Mouse (Mus musculus): ENCODE data around the gene Itpa.
"Not testable (repeated sequence)": the region's sequence is repeated elsewhere in the genome, so short reads cannot be mapped to it uniquely, and the experiment has no call there.

The Itpa gene

DNA sequence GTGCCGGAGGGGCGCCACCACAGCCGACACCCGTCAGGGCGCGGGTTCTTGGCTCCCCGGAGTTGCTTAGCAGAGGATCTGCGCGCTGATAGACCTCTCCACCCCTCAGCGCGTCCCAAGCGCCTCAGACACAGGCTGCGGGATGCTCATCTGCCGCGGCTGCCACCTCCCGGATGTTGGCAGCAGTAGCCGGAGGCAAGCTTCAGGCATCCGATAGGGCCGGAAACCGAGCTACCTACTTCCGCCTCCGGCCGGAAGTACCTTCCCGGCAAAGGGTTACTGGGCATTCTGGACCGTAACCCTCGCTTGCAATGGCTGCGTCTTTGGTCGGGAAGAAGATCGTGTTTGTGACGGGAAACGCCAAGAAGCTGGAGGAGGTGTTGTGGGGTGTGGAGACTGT is at the start of gene Itpa:
Itpa (plus strand) TSS at position 52 of the 400 bp plus-strand sequence.
- DNase-seq (ENCODE audit: low spot score) = peak; percentile 88

DNA sequence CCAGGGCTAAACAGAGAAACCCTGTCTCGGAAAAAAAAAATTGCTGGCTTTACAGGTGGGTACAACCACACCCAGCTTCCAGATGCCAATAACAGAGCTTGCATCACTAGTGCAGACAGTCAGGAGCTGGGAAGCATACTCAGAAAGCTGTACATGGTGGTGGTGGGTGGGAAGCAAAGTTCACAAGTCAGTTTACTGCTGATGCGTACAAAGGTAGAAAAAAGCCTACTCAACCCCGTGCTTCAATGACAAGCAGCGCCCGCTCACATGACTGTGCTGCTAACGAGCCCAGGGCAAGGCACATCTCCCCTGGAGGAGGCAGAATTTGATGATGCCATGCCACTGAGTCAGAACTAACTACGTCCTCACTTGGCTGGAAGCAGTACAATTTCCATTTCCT is 48.4 kb upstream of the Itpa start:
- DNase-seq (ENCODE audit: low spot score) = no peak

DNA sequence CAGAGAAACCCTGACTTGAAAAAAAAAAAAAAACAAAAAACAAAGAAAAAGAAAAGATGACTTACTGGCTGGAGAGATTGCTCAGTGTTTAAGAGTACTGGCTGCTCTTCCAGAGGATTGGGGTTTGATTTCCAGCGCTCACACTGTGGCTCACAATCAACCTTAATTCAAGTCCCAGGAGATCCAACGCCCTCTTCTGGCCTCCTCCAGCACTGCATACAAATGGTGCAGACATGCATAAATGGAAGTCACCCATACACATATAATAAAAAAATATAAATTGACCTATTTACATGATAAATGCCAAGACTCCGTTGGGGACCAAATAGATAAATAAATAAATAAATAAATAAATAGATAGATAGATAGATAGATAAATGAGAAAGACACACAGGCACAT is 39.0 kb upstream of the Itpa start:
- DNase-seq (ENCODE audit: low spot score) = no peak

DNA sequence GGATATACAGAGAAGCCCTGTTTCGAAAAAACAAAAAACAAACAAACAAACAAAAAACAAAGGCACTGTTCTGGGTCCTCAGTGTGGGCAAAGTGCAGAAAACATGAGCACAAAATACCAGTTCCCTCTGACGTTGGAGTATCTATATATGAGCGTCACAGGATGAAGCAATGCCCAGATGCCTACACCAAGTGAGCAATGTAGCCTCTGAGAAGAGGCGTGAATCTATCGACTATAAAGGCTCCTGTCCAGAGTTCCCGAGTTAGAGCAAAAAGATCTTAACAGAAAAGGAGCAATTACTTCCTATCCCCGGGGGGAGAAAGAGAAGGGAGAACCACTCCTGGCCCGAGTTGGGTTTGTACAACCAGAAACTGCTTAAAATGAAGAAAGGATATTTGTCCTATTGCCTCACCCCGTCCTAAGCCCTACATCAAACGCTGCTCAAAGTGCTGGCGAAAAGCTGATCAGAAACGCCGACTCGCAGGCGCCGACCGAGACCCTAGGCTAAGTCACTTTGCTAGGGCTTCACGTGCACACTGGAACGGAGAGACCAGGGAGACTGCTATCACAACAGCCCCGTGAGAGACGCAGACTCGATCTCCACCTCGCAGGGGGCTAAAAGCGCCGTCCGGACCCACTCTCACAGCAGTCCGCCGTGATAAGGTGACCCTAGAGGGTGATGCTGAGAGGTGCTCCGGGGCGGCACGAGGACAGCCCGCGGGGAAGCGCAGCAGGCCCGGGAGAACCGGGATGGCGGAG is 38.2 kb upstream of the Itpa start:
- no peak for DNase-seq (ENCODE audit: low spot score)

DNA sequence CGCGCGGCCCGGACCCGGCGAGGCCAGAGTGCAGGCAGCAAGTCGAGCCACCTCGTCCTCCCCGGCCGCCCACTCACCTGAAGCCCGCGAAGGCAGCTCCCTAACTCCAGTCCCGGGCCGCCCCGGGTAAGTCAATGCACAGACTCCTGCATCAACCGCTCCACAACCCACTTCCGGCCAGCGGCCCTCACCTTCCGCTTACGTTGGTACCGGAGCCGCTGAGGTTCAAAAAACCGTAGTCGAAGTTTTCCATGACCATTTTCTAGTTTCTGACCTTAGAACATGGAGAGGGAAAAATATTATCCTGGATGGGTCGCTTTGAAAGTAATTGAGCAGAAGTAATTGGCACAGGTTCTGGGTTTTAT is 37.6 kb upstream of the Itpa start, which contains the start of the genes Fastkd5 and Ubox5:
Fastkd5 (minus strand) TSS at position 189 of the 365 bp plus-strand sequence.
Ubox5 (minus strand) TSS at position 200 of the 365 bp plus-strand sequence.
- peak; percentile 93 for DNase-seq (ENCODE audit: low spot score)

DNA sequence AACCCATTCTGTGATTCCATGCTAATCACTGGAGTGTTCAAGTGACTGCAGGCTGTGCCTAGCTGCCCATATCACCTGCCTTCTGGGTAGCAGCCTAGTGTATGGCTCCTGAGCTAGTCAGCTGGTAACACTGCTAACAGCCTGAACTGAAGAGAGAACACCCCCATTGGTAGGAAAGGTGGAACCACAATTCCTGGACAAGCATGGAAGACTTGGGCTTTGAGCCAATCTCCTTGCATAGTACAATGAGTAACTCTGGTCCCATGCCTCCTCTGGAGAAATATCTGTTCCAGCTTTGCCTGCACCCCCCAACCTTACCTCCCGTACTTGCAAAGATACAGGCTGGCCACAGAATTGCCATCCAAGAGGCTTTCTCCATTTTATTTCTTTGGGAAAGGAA is 35.0 kb upstream of the Itpa start:
- DNase-seq (ENCODE audit: low spot score) = no peak

DNA sequence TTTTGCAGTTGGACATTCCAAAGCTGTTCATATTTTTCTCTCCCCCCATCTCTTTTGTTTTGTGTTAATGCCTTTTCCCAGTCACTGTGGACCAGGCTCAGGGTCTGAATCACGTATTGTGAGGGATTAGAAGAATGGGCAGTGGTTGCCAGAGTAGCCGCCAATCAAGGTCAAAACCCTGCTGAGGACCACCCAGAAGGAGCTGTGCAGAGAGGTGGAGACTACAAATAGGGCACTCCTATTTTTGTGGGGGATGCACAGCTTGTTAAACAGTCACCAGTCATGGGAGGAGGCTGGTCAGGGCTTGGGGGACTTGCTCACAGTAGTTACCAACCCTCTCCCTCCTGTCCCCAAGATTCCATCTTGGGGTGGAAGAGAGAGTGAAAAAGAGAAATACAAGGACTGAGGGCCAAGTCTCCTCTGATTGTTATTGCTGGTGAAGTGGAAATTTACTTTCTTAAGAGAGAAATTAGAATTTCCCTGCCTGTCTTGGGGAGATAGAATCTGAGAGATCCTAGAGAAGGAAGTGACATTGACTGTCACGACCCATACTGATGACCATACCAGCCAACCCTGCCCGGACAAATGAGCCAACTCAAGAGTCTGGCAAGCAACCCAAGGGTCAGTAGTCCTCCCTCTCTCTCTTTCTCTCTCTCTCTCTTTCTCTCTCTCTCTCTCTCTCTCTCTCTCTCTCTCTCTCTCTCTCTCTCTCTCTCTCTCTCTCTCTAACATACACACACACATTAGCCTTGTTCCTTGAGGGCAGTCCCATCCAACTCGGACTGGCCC is 34.3 kb upstream of the Itpa start:
- DNase-seq (ENCODE audit: low spot score) = no peak

DNA sequence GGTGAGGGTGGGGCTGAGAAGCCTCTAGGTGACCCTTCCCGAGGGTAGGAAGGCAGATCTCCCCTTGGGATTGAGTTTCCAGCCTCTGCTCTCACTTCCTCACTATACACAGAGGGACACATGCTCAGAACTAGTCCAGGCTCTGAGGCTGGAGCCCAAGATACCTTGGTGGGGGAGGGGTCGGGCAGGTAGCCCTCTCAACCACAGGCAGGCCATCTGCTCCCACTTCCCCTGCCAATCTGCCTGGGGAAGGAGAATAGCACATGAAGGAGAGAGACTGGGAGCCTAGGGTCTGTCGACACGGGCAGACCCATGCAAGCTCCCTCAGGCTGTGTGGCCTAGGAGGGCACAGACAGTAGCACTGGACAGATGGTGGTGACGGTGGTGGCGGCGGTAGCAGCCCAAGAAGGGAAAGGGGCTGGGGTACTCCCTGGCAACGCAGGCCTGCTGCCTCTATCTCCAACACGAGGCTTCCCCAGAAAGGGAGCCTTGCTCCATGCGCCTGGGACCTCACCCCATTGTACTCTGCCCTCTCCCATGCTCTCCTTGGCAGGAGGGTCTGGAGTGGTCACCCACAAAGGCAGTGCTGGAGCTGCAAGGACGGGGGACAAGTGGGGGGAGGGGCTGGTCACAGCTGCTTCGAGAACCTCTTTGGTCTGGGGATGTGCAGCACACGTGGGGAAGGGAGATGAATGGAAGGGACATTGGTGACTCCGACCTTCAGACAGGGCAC is 33.2 kb upstream of the Itpa start:
- DNase-seq (ENCODE audit: low spot score) = no peak

DNA sequence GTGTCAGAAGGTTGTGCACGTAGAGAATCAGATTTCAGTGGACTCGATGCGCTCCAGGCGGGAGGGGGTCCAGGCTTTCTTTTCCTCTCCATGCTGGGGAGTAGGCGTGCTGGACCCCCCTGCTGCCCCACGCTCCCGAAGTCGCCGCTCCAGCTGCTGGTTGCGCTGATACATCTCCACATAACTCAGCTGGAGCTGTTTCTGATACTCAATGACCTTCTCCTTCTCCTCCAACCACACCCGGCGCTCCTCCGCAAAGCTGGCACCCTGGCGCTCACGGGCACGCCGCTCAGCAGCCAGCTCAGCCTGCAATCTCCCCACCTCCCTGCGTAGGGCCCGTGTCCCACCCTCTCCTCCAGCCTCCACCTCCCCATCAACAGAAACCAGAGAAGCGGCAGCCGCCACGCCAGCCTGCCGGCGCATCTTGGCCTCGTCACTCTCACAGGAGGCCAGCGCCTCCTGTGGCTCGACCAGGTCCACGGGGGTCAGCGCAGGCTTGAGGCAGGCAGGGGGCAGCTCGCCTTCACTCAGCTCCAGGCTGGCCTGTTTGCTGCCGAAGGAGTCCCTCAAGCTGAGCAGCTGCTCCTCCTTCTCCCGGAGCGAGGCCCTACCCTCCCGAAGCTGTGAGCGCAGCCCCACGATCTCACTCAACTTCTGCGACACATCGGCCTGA is 32.5 kb upstream of the Itpa start:
- DNase-seq (ENCODE audit: low spot score) = no peak

DNA sequence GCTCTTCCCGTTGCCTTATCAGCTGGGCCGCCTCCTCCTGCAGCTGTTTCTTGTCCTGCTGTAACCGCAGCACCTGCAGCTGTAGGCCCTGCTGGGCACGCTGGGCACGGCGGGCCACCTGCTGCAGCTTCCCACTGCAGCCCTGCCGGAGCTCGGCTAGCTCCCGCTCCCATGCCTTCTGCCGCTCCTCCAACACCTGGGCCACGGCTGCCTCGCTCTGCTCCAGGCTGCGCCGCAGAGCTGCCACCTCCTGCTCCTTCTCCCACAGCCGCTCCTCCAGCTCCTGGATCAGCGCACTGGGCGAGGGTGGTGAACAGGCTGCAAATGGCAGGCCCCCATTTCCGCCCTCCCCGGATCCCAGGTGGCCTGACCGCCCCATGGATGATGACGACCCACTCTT is 31.6 kb upstream of the Itpa start:
- no peak for DNase-seq (ENCODE audit: low spot score)

DNA sequence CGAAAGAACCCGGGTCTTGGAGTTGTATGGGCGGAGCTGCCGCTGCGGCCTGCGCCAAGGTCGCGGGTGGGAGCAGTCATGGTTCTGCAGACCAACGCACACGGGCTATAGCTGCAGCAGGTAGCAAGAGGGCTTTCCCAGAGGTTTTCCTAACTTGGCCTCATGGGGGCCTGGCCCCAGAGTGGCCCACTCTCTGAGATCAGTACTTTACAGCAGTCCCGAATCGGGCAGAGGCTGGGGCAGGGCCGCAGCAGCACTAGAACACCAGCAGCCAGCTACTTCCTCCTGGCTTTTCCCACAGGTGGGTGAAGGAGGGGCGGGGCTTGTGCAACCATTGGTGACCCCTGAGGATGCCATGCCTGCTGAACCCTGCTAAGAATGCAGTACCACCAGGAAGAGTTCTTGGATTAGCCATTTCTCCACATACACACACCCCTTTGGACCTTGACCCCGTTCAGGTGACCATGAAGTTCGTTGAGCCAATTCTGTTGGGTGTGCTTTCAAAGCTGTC is 29.3 kb upstream of the Itpa start:
- no peak for DNase-seq (ENCODE audit: low spot score)

DNA sequence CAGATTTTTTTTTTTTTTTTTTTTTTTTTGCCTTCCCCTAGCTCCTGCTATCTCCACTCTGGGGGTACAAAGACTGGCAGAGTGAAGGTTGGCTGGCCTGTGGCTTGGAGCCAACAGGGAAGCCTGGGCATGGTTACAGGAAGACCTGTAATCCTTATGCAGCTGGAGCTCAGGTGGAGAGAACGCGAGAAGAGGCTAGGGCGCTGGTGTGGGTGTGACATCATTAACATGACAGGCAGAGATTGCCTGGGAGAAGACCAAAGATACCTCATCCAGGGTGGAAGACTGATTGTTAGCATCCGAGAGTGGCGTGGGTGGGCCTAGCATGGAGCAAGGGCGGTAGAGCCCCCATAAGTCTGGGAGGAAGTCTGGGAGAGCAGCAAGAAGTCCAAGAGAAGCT is 28.1 kb upstream of the Itpa start:
- DNase-seq (ENCODE audit: low spot score) = no peak

DNA sequence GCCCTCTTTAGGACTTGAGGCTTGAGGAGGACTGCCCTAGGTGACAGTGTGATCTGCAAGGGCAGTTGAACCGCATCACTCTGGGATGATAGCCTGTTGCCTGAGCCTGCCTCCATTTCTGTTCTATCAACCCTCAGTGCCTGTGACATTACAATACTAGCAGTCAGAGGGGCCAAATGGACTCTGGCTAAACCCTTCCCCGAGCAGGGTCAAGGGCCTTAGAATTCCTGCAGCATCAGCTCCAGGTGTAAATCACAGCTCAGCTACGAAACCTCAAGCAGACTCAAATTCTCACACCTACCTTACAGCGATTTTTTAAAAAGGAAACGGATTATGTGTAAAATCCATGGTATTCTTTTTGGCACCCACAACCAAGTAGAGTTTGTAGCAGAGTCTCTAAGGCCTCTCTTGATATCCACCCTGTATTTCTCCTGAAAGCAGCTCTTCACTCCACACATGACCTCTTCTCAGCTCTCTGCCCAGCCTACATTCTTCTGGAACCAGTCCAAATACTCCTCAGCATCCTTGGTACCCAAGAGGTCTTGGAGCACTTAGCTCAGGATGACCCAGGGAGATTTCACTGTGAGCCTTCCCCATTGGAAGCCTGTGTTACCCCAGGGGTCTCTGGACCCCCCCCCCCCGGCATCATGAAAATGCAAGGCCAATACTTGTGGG is 25.9 kb upstream of the Itpa start:
- DNase-seq (ENCODE audit: low spot score) = no peak

DNA sequence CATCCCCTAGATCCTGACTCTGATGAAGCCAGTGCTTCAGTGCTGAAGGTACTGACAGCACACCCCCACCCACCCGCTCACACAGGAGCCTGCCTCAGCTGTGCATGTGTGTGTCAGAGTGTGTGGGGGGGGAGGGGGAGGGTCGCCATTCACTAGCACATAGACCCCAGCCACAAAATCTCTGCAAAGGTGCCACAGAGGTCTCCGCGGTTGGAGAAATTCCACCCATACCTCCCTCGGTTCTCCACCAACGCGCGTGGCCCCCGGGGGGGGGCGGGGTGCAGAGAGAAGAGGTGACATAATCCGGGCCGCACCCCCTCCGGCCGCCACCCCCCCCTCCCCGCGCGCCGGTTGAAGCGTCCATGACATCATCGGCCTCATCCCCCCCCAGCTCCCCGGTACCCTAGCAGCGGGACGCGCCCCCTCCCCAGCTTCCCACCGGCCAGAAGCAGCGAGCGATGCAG is 25.2 kb upstream of the Itpa start:
- DNase-seq (ENCODE audit: low spot score) = no peak

DNA sequence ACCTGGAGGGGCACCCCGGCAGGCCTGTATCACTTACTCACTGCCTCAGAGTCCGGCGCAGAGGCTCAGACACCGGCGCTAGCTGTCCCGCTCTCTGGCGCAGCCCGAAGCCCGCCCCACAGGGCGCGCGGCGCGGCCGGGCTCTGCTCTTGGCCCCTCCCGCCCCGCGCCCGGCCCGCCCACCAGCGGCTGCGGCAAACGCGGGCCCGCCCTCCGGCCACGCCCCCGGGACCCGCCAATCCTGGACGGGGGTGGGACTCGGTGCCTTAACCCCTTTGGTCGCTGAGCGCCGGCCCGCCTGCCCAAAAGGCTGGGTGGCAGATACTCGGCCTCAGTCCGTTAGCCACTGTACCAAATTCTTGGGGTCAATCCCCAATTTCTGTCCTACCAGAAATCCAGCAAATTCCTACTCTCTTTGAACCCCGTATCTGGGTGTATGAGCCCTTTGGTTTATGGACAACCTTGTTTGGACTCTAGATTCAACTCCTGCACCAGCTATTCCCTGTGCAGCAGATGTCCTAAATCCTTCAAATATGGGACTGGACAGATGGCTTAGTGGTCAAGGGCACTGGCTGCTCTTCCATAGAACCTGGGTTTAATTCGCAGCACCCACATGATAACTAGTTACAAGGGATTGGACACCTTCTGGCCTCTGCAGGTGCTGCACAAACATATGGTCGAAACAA is 24.6 kb upstream of the Itpa start, which contains the start of gene Lzts3:
Lzts3 (minus strand) TSS at position 120 of the 686 bp plus-strand sequence.
- DNase-seq (ENCODE audit: low spot score) = peak; percentile 91

DNA sequence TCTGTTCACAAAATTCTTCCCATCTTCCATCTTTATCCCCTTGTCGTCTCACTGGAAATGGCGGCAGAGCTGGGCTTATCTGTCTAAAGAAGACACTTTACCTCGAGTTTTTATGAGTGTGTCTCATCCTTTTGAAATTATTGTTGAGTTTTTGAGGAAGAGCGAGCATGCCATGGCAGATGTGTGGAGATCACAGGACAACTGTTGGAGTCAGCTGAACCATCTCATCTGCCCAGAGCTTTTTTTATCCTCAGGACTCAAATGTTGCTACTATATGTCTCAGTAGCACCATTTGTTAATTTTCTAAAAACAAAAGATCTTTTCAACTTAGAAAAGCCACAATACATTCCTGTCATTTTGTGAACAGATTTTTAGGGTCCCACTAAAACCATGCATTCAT is 22.2 kb upstream of the Itpa start:
- DNase-seq (ENCODE audit: low spot score) = no peak

DNA sequence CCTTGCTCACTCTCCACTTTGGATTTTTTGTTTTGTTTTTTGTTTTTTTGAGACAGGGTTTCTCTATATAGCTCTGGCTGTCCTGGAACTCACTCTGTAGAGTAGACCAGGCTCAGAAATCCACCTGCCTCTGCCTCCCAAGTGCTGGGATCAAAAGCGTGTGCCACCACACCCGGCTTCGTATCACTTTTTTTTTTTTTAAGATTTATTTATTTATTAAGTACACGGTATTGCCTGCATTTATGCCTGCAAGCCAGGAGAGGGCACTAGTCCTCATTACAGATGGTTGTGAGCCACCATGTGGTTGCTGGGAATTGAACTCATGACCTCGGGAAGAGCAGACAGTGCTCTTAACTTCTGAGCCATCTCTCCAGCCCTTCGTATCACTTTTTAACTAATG is 18.4 kb upstream of the Itpa start:
- DNase-seq (ENCODE audit: low spot score) = not testable (repeated sequence)

DNA sequence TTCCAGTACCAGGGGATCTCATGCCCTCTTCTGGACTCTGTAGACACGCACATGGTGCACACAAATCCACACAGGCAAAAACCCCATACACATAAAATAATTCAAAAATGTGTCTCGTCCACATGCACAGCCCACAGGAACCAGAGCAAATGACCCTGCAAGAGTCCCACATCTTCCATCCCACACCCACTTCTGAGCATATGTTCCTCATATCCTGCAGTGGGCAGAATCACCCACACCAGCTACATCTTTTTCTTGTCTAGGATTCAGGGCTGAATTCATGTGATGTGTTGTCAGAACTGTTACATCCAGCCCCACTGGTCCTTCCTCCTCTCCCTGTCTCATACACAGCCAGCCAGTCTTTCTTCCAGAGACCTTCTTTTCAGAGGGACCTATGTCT is 14.1 kb upstream of the Itpa start:
- no peak for DNase-seq (ENCODE audit: low spot score)

DNA sequence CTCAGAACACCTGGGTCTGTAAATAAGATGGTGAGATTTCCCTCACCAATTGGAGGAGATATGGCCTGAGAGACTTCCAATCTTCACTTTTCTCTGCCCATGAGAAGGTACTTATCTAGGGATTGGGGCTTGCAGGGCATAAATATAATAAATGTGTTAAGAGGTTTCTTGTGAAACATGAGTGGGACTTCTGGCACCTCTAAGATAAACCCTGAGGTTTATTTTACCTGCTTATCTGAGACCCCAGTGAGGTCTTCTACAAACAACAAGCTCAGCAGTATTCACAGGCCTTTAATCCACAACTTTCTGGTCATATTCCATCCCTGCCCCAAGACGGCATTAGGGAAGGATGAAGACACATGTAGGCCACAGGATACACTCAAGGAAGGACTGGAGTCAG is 13.7 kb upstream of the Itpa start:
- DNase-seq (ENCODE audit: low spot score) = no peak

DNA sequence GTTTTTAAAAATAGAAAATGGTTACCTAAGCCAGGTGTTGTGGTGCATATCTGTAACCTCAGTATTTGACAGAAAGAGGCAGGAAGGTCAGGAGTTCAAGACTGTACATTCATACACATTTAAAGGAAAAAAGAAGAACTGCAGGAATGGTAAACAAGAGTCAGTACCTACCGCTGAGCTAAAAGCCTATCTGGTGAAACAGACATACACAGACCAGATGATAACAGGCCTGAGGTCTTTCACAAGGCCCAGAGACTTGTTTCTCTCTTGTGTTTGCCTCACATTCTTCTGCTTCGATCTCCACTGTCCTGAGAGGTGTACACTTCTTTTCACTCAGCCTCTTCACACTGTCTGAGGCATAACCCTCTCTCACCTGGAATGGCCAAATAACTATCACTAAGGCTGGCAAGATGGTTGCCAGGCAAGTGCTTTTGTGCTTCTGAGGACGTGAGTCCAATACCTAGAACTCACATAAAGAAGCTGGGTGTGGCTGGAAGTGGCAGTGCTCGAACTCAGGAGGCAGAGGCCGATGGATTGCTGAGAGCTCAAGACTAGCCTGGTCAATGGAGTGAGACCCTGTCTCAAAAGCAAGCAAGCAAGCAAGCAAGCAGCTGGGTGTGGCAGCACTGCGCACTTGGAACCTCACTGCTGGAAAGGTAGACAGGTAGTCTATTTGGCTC is 11.6 kb upstream of the Itpa start:
- DNase-seq (ENCODE audit: low spot score) = no peak
